Mouse (Mus musculus) small intestine, adult 2 months (tissue): Measurements from ENCODE around the gene Calr. TPM values are rescaled to one million over a fixed set of nuclear protein-coding genes. Genes with fewer than 3 reads are reported as not detected.

Experiments used
- H3K27ac ChIP-seq: fragments of 200-500 bp; 2 replicates; pipeline ENCODE4 v1.5.1; 2012; ENCODE audit warnings: low read depth, low read length, control low read depth, inconsistent platforms; ENCODE audit not compliant: insufficient read depth
- H3K27me3 ChIP-seq: fragments of 200-500 bp; 2 replicates; pipeline ENCODE4 v1.6.1; 2012; ENCODE audit warnings: mild to moderate bottlenecking, moderate library complexity, low read length, inconsistent platforms; ENCODE audit not compliant: control insufficient read depth, insufficient read depth
- H3K36me3 ChIP-seq: fragments of 200-500 bp; 2 replicates; pipeline ENCODE4 v1.6.1; 2012; ENCODE audit warnings: mild to moderate bottlenecking, low read length, control low read depth, inconsistent platforms; ENCODE audit not compliant: control insufficient read depth, insufficient read depth
- H3K4me1 ChIP-seq: fragments of 200-500 bp; 2 replicates; pipeline ENCODE4 v1.6.1; 2012; ENCODE audit warnings: low read length, inconsistent platforms, mixed read lengths; ENCODE audit not compliant: control insufficient read depth, insufficient read depth, insufficient read length
- H3K4me3 ChIP-seq: fragments of 200-500 bp; 2 replicates; pipeline ENCODE4 v1.5.1; 2012; ENCODE audit warnings: low read depth, mild to moderate bottlenecking, control low read depth, inconsistent platforms, low read length, moderate library complexity
- CTCF ChIP-seq: fragments of 200-500 bp; IDR thresholded peaks from 2 replicates; pipeline ENCODE4 v1.5.1; 2012; ENCODE audit warnings: low read depth, mild to moderate bottlenecking, control low read depth, inconsistent platforms, low read length, moderate library complexity, mixed read lengths; ENCODE audit not compliant: insufficient replicate concordance, insufficient read length; ENCODE audit errors: extremely low read depth
- POLR2A ChIP-seq: fragments of 200-500 bp; IDR thresholded peaks from 2 replicates; pipeline ENCODE4 v1.6.1; 2012; ENCODE audit warnings: low read depth, mild to moderate bottlenecking, control low read depth, inconsistent platforms, low read length, moderate library complexity
- WGBS: fragments of 180-500 bp; shearing (Covaris S2); methylation state at CpG from one replicate; pipeline ENCODE4 v1.1.7; 2018; 5-methylcytosine and 5-hydroxymethylcytosine counted together
- polyA plus RNA-seq: library from polyadenylated mRNA; depleted of rRNA; stranded (reverse); fragments of >200 nt; gene quantifications from 2 replicates; pipeline ENCODE4 v1.2.3, GENCODE M21; 2012

Gene Calr
- polyA plus RNA-seq, 1 experiment, result 120 TPM

GRCm38 (mm10) chr8:84878915-84879314 lies 32.2 kb upstream of the Calr start:
- WGBS, result 74% methylated on average over 1 of the region's 1 CpGs
- Histone ChIP-seq H3K4me3 (no peak overlapping the region), H3K27me3 (no peaks in the 10 kb centered on the region), H3K27ac (no peak overlapping the region), H3K36me3 (no peaks in the 10 kb centered on the region), H3K4me1 (no peaks in the 10 kb centered on the region)
- TF ChIP-seq CTCF (no peak), POLR2A (no peak)

DNA sequence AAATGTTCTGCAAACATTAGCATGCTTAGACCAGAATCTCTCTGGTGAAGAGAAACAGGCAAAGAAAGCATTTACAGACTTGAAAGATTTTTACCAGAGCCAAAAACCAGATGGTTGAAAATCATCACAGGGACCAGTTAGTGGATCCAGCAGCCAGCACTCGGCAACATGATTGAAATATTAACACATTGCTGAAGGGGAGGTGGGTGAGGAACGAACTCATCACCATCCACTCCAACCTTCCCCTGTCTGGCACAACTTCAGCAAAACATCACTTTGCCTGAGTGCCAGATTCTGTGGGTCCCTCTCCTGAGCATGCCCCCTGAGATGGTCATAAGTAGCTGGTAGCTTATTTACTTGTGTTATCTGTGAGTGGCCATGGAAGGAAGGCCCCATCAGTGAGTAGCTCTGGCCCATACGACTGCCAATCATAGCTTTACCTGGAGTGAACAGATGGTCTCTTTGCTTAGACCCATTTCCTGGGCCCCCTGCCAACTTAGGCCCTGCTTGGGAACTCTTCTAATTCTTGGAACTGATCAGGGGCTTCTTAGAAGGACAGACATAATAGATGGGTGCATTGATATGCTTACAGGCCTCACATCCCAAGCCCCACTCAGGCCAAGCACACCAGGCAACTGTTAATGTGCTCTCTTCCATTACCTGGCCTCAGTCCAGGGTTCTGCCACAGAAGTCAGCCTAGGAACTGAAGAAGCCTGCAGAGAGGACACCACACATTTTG lies 30.7 kb upstream of the Calr start:
- Histone ChIP-seq H3K4me3 (no peak overlapping the region), H3K4me1 (peaks cover 4% of the 10 kb centered on the region), H3K27me3 (no peaks in the 10 kb centered on the region), H3K27ac (no peak overlapping the region), H3K36me3 (no peaks in the 10 kb centered on the region)
- 76% methylated on average over 3 of the region's 3 CpGs for WGBS
- no peak for TF ChIP-seq CTCF
- TF ChIP-seq POLR2A, result no peak

DNA sequence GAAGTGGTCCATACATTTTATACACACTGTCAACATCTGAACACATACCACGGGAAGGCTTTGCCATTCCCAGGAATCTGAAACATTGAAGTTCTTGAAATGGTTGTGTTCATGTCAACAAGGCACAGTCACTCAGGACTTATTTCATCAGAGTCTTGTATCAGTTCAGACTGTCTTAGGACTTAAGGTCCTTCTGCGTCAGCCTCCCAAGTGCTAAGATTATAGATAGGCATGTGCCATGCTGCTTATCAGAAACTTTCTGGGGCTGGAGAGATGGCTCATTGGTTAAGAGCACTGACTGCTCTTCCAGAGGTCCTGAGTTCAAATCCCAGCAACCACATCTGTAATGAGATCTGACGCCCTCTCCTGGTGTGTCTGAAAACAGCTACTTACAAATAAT lies 27.6 kb upstream of the Calr start:
- H3K27ac ChIP-seq, result no peak overlapping the region
- no peak for TF ChIP-seq POLR2A
- no peak for TF ChIP-seq CTCF
- peaks cover 8% of the 10 kb centered on the region for H3K4me1 ChIP-seq
- H3K4me3 ChIP-seq, result no peak overlapping the region
- no peaks in the 10 kb centered on the region for H3K27me3 ChIP-seq
- H3K36me3 ChIP-seq, result no peaks in the 10 kb centered on the region
- 89% methylated on average over 3 of the region's 3 CpGs for WGBS

DNA sequence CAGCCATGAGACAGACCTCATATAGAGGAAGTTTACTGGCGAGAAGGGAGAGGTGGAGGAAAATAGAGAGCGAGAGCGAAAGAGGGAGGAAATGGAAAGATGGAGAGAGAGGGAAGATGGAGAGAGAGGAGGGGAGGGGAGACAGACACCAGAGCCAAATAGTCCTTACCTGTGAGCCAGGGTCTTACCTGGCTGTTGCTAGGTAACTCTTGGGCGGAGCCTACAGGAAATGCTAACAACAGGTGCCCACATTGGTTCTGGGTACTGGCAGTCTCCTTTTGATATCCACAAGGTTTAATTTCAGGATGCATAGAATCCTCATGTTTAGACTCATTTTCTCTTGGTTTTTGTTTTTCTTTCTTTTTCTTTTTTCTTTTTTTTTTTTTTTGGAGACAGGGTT lies 26.3 kb upstream of the Calr start:
- no peaks in the 10 kb centered on the region for H3K27me3 ChIP-seq
- TF ChIP-seq CTCF (no peak), POLR2A (no peak)
- peak overlapping the region; percentile 67 for H3K4me3 ChIP-seq
- WGBS, result 83% methylated on average over 4 of the region's 4 CpGs
- peaks cover 8% of the 10 kb centered on the region for H3K4me1 ChIP-seq
- H3K27ac ChIP-seq, result no peak overlapping the region
- peaks cover 9% of the 10 kb centered on the region for H3K36me3 ChIP-seq

GRCm38 (mm10) chr8:84872309-84872965 lies 25.7 kb upstream of the Calr start:
- peaks cover 15% of the 10 kb centered on the region for H3K36me3 ChIP-seq
- peak overlapping the region; percentile 67 for H3K4me3 ChIP-seq
- TF ChIP-seq CTCF (no peak), POLR2A (no peak; the same call in 1 of the 2 replicates)
- H3K4me1 ChIP-seq, result peaks cover 8% of the 10 kb centered on the region
- H3K27ac ChIP-seq, result no peak overlapping the region
- 2% methylated on average over 54 of the region's 54 CpGs for WGBS
- no peaks in the 10 kb centered on the region for H3K27me3 ChIP-seq

DNA sequence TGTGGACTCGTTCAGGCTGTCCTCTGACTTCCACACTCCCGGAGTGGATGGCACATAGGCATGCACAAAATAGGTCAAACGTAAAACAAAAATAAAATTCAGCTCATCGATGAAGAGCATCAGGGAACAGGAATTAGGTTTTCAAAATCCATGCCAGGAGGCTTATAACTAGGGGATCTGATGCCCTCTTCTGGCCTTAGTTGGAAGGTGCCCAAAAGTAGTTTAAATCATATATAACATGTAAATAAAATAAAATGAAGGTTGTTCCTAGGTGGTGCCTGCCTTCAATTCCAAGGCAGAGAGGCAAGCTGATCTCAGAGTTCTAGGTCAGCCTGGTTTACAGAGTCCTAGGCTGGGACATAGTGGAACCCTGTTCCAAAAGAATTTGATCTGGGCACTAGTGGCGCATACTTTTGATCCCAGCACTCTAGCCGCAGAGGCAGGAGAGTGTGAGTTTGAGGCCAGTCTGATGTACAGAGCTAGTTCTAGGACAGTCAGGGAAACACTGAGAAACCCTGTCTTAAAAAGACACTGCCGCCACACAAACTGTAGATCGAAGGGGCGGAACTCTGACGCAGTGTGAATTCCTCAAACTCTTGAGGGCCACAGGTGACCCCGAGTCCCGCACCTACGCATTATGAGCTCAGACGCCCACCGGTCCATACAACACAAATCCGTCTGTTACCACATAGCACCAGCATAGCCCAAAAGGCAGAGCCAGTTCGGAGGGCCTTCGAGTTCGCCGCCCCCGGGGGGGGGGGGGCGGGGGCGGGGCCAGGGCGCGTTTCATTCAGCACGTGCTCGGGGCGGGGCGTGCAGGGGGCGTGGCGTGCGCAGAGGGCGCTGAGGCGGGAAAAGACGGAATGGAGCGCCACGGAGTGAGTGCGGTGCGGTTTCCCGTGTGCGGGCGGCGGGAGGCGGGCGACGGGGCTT lies 24.9 kb upstream of the Calr start, which contains the start of gene Syce2:
Gene Syce2 (plus strand): TSS at position 736 of the 933 bp plus-strand sequence.
- peaks cover 22% of the 10 kb centered on the region for H3K36me3 ChIP-seq
- H3K4me1 ChIP-seq, result peaks cover 8% of the 10 kb centered on the region
- TF ChIP-seq POLR2A, result no peak
- peak within 1 kb of the TSS; percentile 67 for H3K4me3 ChIP-seq
- no peaks in the 10 kb centered on the region for H3K27me3 ChIP-seq
- no peak within 1 kb of the TSS for H3K27ac ChIP-seq
- WGBS, result 5% methylated on average over 44 of the region's 46 CpGs

GRCm38 (mm10) chr8:84856864-84857441 lies 10.2 kb upstream of the Calr start, which contains the start of gene Farsa:
TSS of gene Farsa (plus strand) at chr8:84856989.
- peaks cover 15% of the 10 kb centered on the region for H3K36me3 ChIP-seq
- TF ChIP-seq POLR2A (peak; percentile 87), CTCF (0 out of 2 replicates have a peak, but pooled peaks have one; percentile 13)
- under 1% methylated on average over 39 of the region's 39 CpGs for WGBS
- H3K27me3 ChIP-seq, result no peaks in the 10 kb centered on the region
- H3K4me3 ChIP-seq, result peak within 1 kb of the TSS; percentile 79
- H3K4me1 ChIP-seq, result no peaks in the 10 kb centered on the region
- H3K27ac ChIP-seq, result peak within 1 kb of the TSS; percentile 40; the same call in 1 of the 2 replicates
